Mouse (Mus musculus) embryonic fibroblast, embryonic 13.5 days (primary cell): ENCODE data around the gene Rps6kb1. TPM values are rescaled to one million over a fixed set of nuclear protein-coding genes. Genes with fewer than 3 reads are reported as not detected.
"Not testable (repeated sequence)": the region's sequence is repeated elsewhere in the genome, so short reads cannot be mapped to it uniquely, and the experiment has no call there.

Experiments
- H3K27ac ChIP-seq: 2 replicates; pipeline ENCODE4 v1.5.1; 2012; ENCODE audit warnings: low read length, control low read depth, inconsistent platforms; ENCODE audit not compliant: insufficient read depth
- H3K4me1 ChIP-seq: 2 replicates; pipeline ENCODE4 v1.6.1; 2011; ENCODE audit warnings: low read length; ENCODE audit not compliant: control insufficient read depth, insufficient read depth
- H3K4me3 ChIP-seq: 2 replicates; pipeline ENCODE4 v1.5.1; 2011; ENCODE audit warnings: mild to moderate bottlenecking, control low read depth, low read length; ENCODE audit not compliant: insufficient read depth
- CTCF ChIP-seq: IDR thresholded peaks from 2 replicates; pipeline ENCODE4 v1.5.1; 2011; ENCODE audit warnings: mild to moderate bottlenecking, control low read depth, low read length, moderate library complexity, borderline replicate concordance; ENCODE audit not compliant: insufficient read depth
- POLR2A ChIP-seq: IDR thresholded peaks from 2 replicates; pipeline ENCODE4 v1.6.1; 2011; ENCODE audit warnings: low read depth, mild to moderate bottlenecking, control low read depth, low read length, moderate library complexity
- polyA plus RNA-seq: library from polyadenylated mRNA; stranded (reverse); fragments of >200 nt; gene quantifications from 2 replicates; pipeline ENCODE4 v1.2.4, GENCODE M21; 2011; ENCODE audit warnings: low read depth; ENCODE audit not compliant: missing spikeins, insufficient read length

The Rps6kb1 gene
- polyA plus RNA-seq, 1 experiment: 70.3 TPM

DNA sequence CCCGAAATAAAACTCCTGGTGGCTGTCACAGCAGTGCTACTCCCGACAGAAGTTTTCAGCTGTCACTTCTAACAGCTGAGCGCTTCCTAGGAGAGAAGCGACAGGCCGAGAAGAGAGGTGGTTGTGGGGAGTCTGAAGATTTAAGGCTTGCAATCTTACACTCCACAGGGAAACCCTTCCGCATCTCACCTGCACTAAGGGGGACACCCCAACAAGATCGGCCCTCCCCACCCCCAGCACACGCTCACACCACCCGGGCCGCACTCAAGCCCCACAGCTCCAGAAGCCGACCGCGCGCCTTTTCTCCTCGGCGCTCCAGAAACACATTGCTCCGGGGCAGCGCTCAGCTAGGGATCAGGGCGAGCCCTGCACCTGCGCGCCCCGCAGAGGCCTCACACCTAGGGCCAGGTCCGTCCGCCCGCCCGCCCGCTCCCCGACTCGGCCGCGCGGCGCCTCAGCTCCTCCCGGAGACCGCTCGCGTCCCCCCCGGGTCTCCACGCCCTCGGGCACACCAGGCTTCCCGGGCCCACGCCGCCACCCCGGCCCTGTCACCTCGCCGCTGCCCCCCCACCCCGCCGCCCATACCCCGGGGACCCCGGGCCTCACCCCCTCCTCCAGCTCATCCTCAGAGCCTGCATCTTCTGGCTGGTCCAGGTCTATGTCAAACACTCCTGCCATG is 506 bp downstream of the Rps6kb1 start:
- Histone ChIP-seq H3K27ac (no peak overlapping the region), H3K4me3 (peak overlapping the region; percentile 85), H3K4me1 (peaks cover 5% of the 10 kb centered on the region)
- TF ChIP-seq CTCF: no peak
- no peak for TF ChIP-seq POLR2A

DNA sequence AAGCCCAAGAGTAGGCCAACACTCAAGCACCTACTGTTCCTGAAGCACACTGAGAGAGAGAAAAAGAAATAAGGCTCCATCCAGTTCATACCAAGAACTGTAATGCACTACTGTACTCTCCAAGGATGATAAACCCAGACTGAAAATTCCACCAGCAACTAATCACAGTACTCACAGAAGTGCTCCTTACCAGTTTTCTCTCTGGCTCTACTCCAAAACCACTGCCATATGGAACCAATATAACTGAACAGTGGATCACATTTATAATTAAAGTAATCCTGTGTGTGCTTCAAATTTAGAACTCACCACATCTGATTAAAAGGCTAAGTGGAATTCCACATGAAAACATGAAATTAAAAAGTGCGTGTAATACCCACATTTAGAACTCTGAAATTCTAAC is 1.8 kb downstream of the Rps6kb1 start:
- TF ChIP-seq CTCF (no peak), POLR2A (no peak)
- Histone ChIP-seq H3K4me1 (peaks cover 5% of the 10 kb centered on the region), H3K4me3 (peak overlapping the region; percentile 33), H3K27ac (peak overlapping the region; percentile 67)

DNA sequence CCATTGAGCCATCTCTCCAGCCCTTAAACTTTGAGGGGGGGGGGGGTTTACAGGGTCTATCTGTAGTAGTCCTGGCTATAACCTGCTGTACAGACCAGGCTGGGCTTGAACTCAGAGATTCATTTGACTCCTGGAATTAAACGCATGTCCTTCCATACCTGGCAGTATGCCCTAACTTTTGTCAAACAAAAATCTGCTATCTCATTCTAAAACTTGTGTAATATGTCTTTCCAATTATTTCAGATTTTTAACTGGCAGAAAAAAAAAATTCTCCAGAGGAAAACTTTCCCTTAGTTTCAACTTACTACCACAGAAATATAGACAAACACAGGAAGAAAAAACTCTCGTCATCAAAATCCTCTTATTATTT is 4.1 kb downstream of the Rps6kb1 start:
- Histone ChIP-seq H3K4me3 (no peak overlapping the region), H3K4me1 (peaks cover 5% of the 10 kb centered on the region), H3K27ac (no peak overlapping the region)
- TF ChIP-seq CTCF: no peak
- no peak for TF ChIP-seq POLR2A

DNA sequence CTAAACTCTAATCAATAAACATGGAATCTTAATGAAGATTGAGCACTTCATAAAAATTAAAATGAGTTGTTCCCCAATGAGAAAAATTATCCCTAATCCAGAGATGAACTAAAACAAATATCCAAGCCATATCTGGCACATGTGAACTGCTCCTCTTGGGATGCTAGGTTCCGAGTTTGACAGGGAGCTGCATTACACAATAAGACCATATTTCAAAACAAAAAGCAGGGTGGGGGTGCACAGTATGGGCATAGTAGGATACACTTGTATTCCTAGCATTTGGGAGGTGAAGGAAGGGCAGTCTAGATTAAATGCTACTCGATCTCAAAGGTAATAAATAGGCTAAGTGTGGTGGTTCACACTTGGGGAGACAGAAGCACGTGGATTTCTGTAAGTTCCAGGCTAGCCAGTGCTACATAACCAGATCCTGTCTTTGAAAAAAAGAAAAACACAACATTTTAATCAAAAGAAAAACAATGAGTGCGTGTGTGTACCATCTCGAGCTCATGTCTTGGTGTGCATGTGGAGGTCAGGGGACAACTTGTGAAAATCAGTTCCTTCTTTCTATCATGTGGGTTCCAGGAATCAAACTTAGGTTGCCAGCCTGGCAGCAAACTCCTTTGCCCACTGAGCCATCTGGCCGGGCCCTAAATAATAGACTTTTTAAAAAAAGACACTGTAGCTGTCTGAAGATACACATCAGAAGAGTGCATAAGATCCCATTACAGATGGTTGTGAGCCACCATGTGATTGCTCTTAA is 4.7 kb downstream of the Rps6kb1 start:
- TF ChIP-seq CTCF (no peak), POLR2A (no peak)
- H3K27ac ChIP-seq: no peak overlapping the region
- H3K4me1 ChIP-seq: peaks cover 5% of the 10 kb centered on the region
- no peak overlapping the region for H3K4me3 ChIP-seq

DNA sequence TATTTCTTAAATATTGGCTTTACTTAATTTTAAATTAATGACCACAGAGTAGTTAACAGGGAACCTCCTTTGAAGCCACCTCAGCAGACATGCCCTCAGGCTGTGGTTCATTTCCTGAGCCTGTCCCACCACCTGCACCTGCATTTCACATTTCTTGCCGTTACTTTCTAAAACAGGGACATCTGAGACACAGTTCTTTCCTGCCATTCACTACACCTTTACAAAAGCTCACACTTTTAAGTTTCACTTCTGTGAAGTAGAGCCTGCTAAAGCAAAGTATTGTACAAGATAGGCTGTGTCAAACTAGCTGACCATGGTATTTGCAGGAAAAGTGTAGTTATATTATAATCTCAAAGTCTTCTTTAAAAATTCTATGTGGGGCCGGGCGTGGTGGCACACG is 5.8 kb downstream of the Rps6kb1 start:
- H3K4me3 ChIP-seq: no peak overlapping the region
- peaks cover 5% of the 10 kb centered on the region for H3K4me1 ChIP-seq
- TF ChIP-seq POLR2A: no peak
- no peak overlapping the region for H3K27ac ChIP-seq

- Histone ChIP-seq H3K27ac (no peak overlapping the region), H3K4me1 (no peaks in the 10 kb centered on the region), H3K4me3 (no peak overlapping the region)
- TF ChIP-seq POLR2A (no peak), CTCF (no peak)
Measured at GRCm38 (mm10) chr11:86534201-86534910, 10.2 kb downstream of the Rps6kb1 start.

GRCm38 (mm10) chr11:86533302-86533701 is 11.3 kb downstream of the Rps6kb1 start:
- not testable (repeated sequence) for H3K27ac ChIP-seq, H3K4me3 ChIP-seq, H3K4me1 ChIP-seq

DNA sequence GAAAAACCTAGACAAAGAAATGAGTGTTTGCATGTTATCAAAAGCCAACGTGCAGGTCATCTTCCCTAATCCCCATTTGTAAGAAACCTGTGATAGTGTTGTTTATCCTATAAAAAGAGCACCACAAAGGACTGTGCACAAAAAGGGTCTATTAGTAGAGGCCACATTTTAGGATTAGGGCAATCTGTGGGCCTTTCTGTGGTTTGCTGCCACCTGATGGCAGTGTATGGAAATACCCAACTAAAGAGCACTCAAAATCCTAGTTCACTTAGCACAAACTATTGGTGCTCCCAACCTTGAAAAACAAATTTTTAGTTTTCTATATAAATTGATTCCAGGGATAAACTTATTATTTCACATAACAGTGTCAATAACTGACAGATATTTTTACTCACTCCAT is 11.8 kb downstream of the Rps6kb1 start:
- no peak overlapping the region for H3K27ac ChIP-seq
- TF ChIP-seq CTCF (no peak), POLR2A (no peak)
- H3K4me1 ChIP-seq: no peaks in the 10 kb centered on the region
- no peak overlapping the region for H3K4me3 ChIP-seq

DNA sequence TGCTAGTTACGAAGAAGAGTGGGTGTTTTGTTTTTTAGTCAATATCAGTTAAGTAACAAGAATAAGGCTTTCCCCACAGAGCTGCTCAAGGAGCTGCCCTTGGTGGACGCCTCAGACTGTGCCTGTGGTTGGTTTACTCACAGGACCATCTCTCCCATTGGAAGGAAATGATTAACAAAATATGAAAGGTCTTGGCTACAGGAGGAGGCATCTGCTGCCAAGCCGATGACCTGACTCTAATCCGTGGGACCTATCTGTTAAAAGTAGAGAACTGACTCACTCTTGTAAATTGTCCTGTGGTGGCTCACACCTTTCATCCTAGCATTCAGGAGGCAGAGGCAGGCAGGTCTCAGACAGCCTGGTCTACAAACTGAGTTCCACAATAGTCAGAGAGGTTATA is 17.1 kb downstream of the Rps6kb1 start:
- no peak overlapping the region for H3K4me3 ChIP-seq
- H3K4me1 ChIP-seq: no peaks in the 10 kb centered on the region
- TF ChIP-seq CTCF (no peak), POLR2A (no peak)
- no peak overlapping the region for H3K27ac ChIP-seq

- no peak for TF ChIP-seq CTCF
- no peak for TF ChIP-seq POLR2A
- Histone ChIP-seq H3K4me3 (no peak overlapping the region), H3K27ac (no peak overlapping the region), H3K4me1 (no peaks in the 10 kb centered on the region)
Measured at GRCm38 (mm10) chr11:86519751-86520150, 24.9 kb downstream of the Rps6kb1 start.
